Mouse (Mus musculus): ENCODE data around the gene Smim23.
A peak's percentile ranks its signal among the peaks of the same experiment; 100 is the strongest.

Gene Smim23

GRCm38 (mm10) chr11:32824505-32824904 lies at the start of gene Smim23:
TSS of gene Smim23 (minus strand) at chr11:32824605.
- DNase-seq: no peak

GRCm38 (mm10) chr11:32868619-32869383 lies 44.4 kb upstream of the Smim23 start:
- DNase-seq: no peak

- DNase-seq: no peak
These were observed 40.2 kb upstream of the Smim23 start for GRCm38 (mm10) chr11:32864615-32865014.

- DNase-seq: peak; percentile 46 to 62
These were observed 33.0 kb upstream of the Smim23 start for GRCm38 (mm10) chr11:32857418-32857879.

- DNase-seq: peak; percentile 24 to 32
These were observed 22.3 kb upstream of the Smim23 start for GRCm38 (mm10) chr11:32846682-32847222.

- DNase-seq: no peak
These were observed 16.8 kb upstream of the Smim23 start for GRCm38 (mm10) chr11:32841169-32841568.

- no peak for DNase-seq
These were observed 15.9 kb upstream of the Smim23 start for GRCm38 (mm10) chr11:32840256-32840655.

- DNase-seq: no peak
These were observed 10.6 kb upstream of the Smim23 start for GRCm38 (mm10) chr11:32835022-32835421.

GRCm38 (mm10) chr11:32834367-32834918 lies 10.0 kb upstream of the Smim23 start:
- peak; percentile 23 to 40 for DNase-seq

GRCm38 (mm10) chr11:32817566-32817965 lies 6.8 kb downstream of the Smim23 start:
- no peak for DNase-seq

- DNase-seq: no peak
These were observed 10.1 kb downstream of the Smim23 start for GRCm38 (mm10) chr11:32814286-32814685.

GRCm38 (mm10) chr11:32809091-32809490 lies 15.3 kb downstream of the Smim23 start:
- DNase-seq: no peak

- DNase-seq: peak; percentile 67 to 76
These were observed 18.4 kb downstream of the Smim23 start for GRCm38 (mm10) chr11:32805958-32806357.

- peak; percentile 50 to 53 for DNase-seq
These were observed 20.7 kb downstream of the Smim23 start for GRCm38 (mm10) chr11:32803658-32804057.

- DNase-seq: no peak
These were observed 22.7 kb downstream of the Smim23 start for GRCm38 (mm10) chr11:32801715-32802114.

GRCm38 (mm10) chr11:32800929-32801375 lies 23.5 kb downstream of the Smim23 start:
- DNase-seq: no peak

- DNase-seq: peak; percentile 33 to 39
These were observed 26.0 kb downstream of the Smim23 start for GRCm38 (mm10) chr11:32798445-32798844.

GRCm38 (mm10) chr11:32794759-32795445 lies 29.5 kb downstream of the Smim23 start:
- DNase-seq: no peak

GRCm38 (mm10) chr11:32786201-32786600 lies 38.2 kb downstream of the Smim23 start:
- no peak for DNase-seq

- no peak for DNase-seq
These were observed 38.7 kb downstream of the Smim23 start for GRCm38 (mm10) chr11:32785591-32786147.

GRCm38 (mm10) chr11:32782724-32783123 lies 41.7 kb downstream of the Smim23 start:
- DNase-seq: peak; percentile 39 to 41

- DNase-seq: no peak
These were observed 42.6 kb downstream of the Smim23 start for GRCm38 (mm10) chr11:32781633-32782404.

Data from kidney, postnatal 4 days (tissue).